ENCODE assay signal across 18 mouse cellular contexts in genomic region chr7:72098603-72099002, GRCm38 (mm10).
"Had no signal": no experiment of that assay in that cellular context is flagged by ENCODE, and none has a peak within 500 bp of the region (broad histone marks: within the 10 kb centered on the region; RNA-seq: fewer than 3 reads in every experiment).

No protein-coding gene starts in this region.

- H3K4me1 ChIP-seq: kidney, embryonic 15.5 days; liver, embryonic 12.5 days; liver, embryonic 15.5 days; midbrain, embryonic 12.5 days; midbrain, embryonic 15.5 days; neural tube, embryonic 13.5 days; stomach, embryonic 15.5 days had no signal

- H3K27ac ChIP-seq: kidney, embryonic 15.5 days; limb, embryonic 10.5 days; limb, embryonic 13.5 days; liver, embryonic 12.5 days; liver, embryonic 15.5 days; macrophage; midbrain, embryonic 12.5 days; midbrain, embryonic 15.5 days; neural tube, embryonic 13.5 days; stomach, embryonic 15.5 days had no signal

- H3K9ac ChIP-seq: kidney, embryonic 15.5 days; limb, embryonic 13.5 days; liver, embryonic 12.5 days; liver, embryonic 15.5 days; midbrain, embryonic 12.5 days; midbrain, embryonic 15.5 days; neural tube, embryonic 13.5 days; stomach, embryonic 15.5 days had no signal

- ATAC-seq: liver, embryonic 12.5 days; midbrain, embryonic 15.5 days had no signal

- DNase-seq: kidney, adult 11 months; kidney, adult 8-10 months; kidney, postnatal 10 days; liver; retina, postnatal 1 day; right cerebral cortex, postnatal 25 days; spleen, adult 18-20 months; thymus, postnatal 25 days had no signal

- H3K9me3 ChIP-seq: kidney, embryonic 15.5 days; limb, embryonic 10.5 days; limb, embryonic 13.5 days; liver, embryonic 12.5 days; liver, embryonic 15.5 days; midbrain, embryonic 12.5 days; midbrain, embryonic 15.5 days; neural tube, embryonic 13.5 days; stomach, embryonic 15.5 days had no signal

- H3K36me3 ChIP-seq: kidney, embryonic 15.5 days; limb, embryonic 10.5 days; limb, embryonic 13.5 days; liver, embryonic 12.5 days; liver, embryonic 15.5 days; midbrain, embryonic 12.5 days; midbrain, embryonic 15.5 days; neural tube, embryonic 13.5 days; stomach, embryonic 15.5 days had no signal

- H3K4me3 ChIP-seq: kidney, embryonic 15.5 days; limb, embryonic 10.5 days; limb, embryonic 13.5 days; liver, embryonic 12.5 days; liver, embryonic 15.5 days; midbrain, embryonic 12.5 days; midbrain, embryonic 15.5 days; neural tube, embryonic 13.5 days; stomach, embryonic 15.5 days had no signal

- H3K27me3 ChIP-seq: kidney, embryonic 15.5 days; liver, embryonic 12.5 days; liver, embryonic 15.5 days; midbrain, embryonic 12.5 days; midbrain, embryonic 15.5 days; neural tube, embryonic 13.5 days; stomach, embryonic 15.5 days had no signal

- H3K4me2 ChIP-seq: kidney, embryonic 15.5 days; limb, embryonic 13.5 days; liver, embryonic 12.5 days; liver, embryonic 15.5 days; midbrain, embryonic 12.5 days; midbrain, embryonic 15.5 days; neural tube, embryonic 13.5 days; stomach, embryonic 15.5 days had no signal
